Mouse (Mus musculus): ENCODE measurements around the gene Gm20518. TPM values are rescaled to one million over a fixed set of nuclear protein-coding genes. Genes with fewer than 3 reads are reported as not detected.

Gm20518 gene
- polyA plus RNA-seq, 1 experiment from 2014 or later, result 0.29 TPM

DNA sequence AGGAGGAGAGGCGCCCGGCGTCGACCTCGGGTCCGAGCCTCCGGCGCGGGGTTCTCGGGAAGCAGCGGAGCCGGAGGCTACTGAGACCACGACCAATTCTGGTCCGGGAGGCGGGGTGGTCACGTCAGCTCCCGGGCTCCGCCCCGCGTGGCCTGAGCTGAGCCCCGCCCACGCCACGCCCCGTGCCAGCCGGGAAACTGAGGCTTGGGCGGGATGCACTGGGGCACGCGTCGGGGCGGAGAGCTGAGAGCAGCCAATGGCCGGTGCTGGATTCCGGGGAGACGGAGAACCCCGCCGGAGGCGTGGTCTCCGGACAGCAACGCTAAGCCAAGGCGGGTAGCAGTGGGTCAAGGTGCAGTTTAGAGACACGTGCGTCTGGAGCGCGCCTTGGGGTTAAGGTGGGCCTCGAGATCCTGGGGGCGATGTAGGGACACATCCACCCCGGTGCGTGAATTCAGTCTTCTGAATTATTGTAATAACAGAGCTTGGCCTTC, 36.7 kb upstream of the Gm20518 start, which contains the start of gene Slc25a1:
Gene Slc25a1, minus strand, starts transcription at position 133 of the 494 bp plus-strand sequence.
- peak within 1 kb of the TSS; percentile 67 for H3K9ac ChIP-seq
- peaks cover 21% of the 10 kb centered on the region for H3K4me1 ChIP-seq
- peak within 1 kb of the TSS; percentile 86 for H3K4me3 ChIP-seq (replicated peaks)
- under 1% methylated on average over 47 of the region's 47 CpGs for WGBS
- peak within 1 kb of the TSS; percentile 83 for H3K27ac ChIP-seq (replicated peaks)
- peak within 1 kb of the TSS; percentile 96 for H3K4me2 ChIP-seq (replicated peaks)
- peaks cover 18% of the 10 kb centered on the region for H3K36me3 ChIP-seq
- ATAC-seq (ENCODE audit: insufficient number of reproducible peaks, low FRiP score, low TSS enrichment, low read depth), result peak; percentile 73
- no peaks in the 10 kb centered on the region for H3K9me3 ChIP-seq (replicated peaks)
- H3K27me3 ChIP-seq, result no peaks in the 10 kb centered on the region

- H3K9ac ChIP-seq, result peak overlapping the region; percentile 67
- H3K4me3 ChIP-seq (replicated peaks), result peak overlapping the region; percentile 86
- H3K36me3 ChIP-seq, result peaks cover 18% of the 10 kb centered on the region
- H3K4me1 ChIP-seq, result peaks cover 25% of the 10 kb centered on the region
- H3K27me3 ChIP-seq, result no peaks in the 10 kb centered on the region
- no peak; the same call in none of the 2 replicates for ATAC-seq (ENCODE audit: insufficient number of reproducible peaks, low FRiP score, low TSS enrichment, low read depth)
- H3K9me3 ChIP-seq (replicated peaks), result no peaks in the 10 kb centered on the region
- peak overlapping the region; percentile 96 for H3K4me2 ChIP-seq (replicated peaks)
- H3K27ac ChIP-seq (replicated peaks), result peak overlapping the region; percentile 83
- WGBS, result under 1% methylated on average over 72 of the region's 72 CpGs
Observed at GRCm38 (mm10) chr16:17927351-17928082, 36.0 kb upstream of the Gm20518 start.

- peak overlapping the region; percentile 88 for H3K9ac ChIP-seq
- peaks cover 34% of the 10 kb centered on the region for H3K27me3 ChIP-seq
- peak overlapping the region; percentile 89 for H3K27ac ChIP-seq (replicated peaks)
- ATAC-seq (ENCODE audit: insufficient number of reproducible peaks, low FRiP score, low TSS enrichment, low read depth), result no peak
- peaks cover 32% of the 10 kb centered on the region for H3K4me1 ChIP-seq
- H3K4me3 ChIP-seq (replicated peaks), result peak overlapping the region; percentile 79
- H3K36me3 ChIP-seq, result peaks cover 18% of the 10 kb centered on the region
- H3K4me2 ChIP-seq (replicated peaks), result peak overlapping the region; percentile 93
- WGBS, result under 1% methylated on average over 14 of the region's 14 CpGs
- no peaks in the 10 kb centered on the region for H3K9me3 ChIP-seq (replicated peaks)
Observed at GRCm38 (mm10) chr16:17922163-17922538, 30.7 kb upstream of the Gm20518 start.

DNA sequence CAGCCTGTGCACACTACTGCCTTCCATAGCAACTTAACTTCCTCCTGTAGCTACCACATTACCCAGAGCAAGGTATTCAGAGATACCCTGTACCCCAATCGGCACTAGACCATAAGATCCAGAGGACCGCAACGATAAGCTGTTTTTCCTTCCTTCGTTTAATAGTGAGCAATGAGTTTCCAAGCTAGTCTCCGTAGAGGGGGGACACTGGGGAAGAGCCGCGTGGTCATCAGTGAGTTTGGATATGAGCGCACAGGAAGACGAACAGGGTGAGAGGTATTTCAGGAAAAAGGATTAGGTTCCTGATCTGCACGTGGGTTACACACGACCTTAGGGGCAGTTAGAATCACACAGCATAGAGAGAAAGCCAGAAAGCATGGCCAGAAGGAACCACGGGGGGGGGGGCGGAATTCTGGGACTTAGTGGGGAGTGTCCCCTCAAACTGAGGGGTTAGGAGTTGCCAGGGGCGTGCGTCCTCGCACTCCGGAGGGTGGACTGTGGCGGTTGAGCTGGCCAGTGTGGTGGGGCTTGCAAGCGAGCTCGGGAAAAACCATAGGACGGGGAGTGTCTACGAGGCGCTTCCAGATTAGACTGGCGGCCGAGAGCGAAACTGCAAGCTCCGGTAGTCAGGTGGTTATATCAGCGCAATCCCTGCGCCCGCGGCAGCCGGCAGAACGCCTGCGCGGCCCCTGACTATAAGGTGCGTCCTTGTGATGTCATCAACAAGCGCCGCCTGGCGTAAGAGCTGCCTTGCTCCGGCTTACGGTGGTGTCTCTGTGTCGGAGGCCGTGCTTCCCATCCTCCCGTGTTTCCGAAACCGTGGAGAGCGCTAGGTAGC, 30.1 kb upstream of the Gm20518 start:
- peak; percentile 90 for ATAC-seq (ENCODE audit: insufficient number of reproducible peaks, low FRiP score, low TSS enrichment, low read depth)
- 2% methylated on average over 47 of the region's 47 CpGs for WGBS

GRCm38 (mm10) chr16:17920586-17920985, 29.1 kb upstream of the Gm20518 start:
- peaks cover 9% of the 10 kb centered on the region for H3K36me3 ChIP-seq
- H3K27me3 ChIP-seq, result peaks cover 50% of the 10 kb centered on the region
- WGBS, result 12% methylated on average over 20 of the region's 20 CpGs
- ATAC-seq (ENCODE audit: insufficient number of reproducible peaks, low FRiP score, low TSS enrichment, low read depth), result no peak
- H3K4me2 ChIP-seq (replicated peaks), result peak overlapping the region; percentile 93
- H3K4me3 ChIP-seq (replicated peaks), result peak overlapping the region; percentile 79; the same call in 1 of the 2 replicates
- peaks cover 22% of the 10 kb centered on the region for H3K4me1 ChIP-seq
- no peak overlapping the region for H3K27ac ChIP-seq (replicated peaks)
- H3K9ac ChIP-seq, result no peak overlapping the region
- H3K9me3 ChIP-seq (replicated peaks), result no peaks in the 10 kb centered on the region

More for the DNA sequence above, 30.1 kb upstream of the Gm20518 start:
- peaks cover 40% of the 10 kb centered on the region for H3K27me3 ChIP-seq
- peak overlapping the region; percentile 93 for H3K4me2 ChIP-seq (replicated peaks)
- peaks cover 18% of the 10 kb centered on the region for H3K36me3 ChIP-seq
- H3K4me1 ChIP-seq, result peaks cover 25% of the 10 kb centered on the region
- peak overlapping the region; percentile 88 for H3K9ac ChIP-seq
- no peaks in the 10 kb centered on the region for H3K9me3 ChIP-seq (replicated peaks)
- peak overlapping the region; percentile 79 for H3K4me3 ChIP-seq (replicated peaks)
- peak overlapping the region; percentile 89 for H3K27ac ChIP-seq (replicated peaks)

DNA sequence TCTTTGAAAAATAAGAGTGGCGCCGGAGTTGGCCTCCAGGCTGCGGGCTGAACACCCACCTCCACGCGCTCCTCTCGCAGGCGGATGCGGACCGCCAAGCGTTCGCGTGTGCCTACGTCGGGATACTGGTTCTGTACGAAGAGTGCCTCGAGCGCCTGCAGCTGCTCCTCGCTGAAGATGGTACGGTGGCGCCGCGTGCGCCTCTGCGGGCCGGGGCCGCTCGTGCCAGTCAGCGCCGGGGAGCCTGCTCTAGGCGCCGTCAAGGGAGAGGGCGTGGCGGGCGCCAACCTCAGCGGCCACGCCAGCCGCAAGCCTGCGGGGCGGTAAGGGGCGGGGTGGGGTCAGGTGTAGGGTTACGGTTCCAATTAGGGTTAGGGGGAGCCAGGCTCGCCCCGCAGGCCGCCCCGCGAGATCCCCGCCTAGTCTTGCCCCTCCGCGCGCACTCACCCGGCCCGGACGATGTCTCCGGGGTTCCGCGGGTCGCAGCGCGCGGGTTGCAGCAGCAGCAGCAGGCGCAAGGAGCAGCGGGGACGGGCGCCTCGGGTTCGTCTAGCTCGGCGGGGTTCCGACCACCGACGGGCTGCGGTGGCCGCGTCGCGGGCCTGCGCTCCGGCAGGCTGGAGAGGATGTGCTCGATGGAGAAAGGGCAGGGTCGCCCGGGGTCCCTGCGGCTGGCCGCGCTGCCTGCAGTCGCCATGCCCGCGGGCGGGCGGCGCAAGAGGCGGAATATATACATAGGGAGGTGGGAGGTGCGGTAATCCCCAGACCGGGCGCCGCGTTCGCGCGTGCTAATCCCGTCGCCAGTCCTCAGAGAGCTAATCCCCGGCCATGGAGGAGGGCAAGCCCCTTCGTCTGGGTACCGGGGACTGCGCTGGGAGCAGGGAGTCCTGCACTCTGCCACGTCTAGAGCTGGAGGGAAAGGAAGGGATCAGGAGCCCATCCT, 23.1 kb upstream of the Gm20518 start, which contains the start of gene Gsc2:
Gene Gsc2, minus strand, starts transcription at position 753 of the 943 bp plus-strand sequence.
- under 1% methylated on average over 106 of the region's 106 CpGs for whole genome bisulfite sequencing
- Histone ChIP-seq H3K4me1 (peaks cover 22% of the 10 kb centered on the region), H3K9ac (no peak within 1 kb of the TSS; the same call in 1 of the 2 replicates), H3K9me3 (replicated peaks) (no peaks in the 10 kb centered on the region), H3K4me2 (replicated peaks) (peak within 1 kb of the TSS; percentile 79), H3K27me3 (peaks cover 75% of the 10 kb centered on the region), H3K27ac (replicated peaks) (no peak within 1 kb of the TSS), H3K36me3 (no peaks in the 10 kb centered on the region), H3K4me3 (replicated peaks) (peak within 1 kb of the TSS; percentile 43)
- no peak for ATAC-seq (ENCODE audit: insufficient number of reproducible peaks, low FRiP score, low TSS enrichment, low read depth)

- Histone ChIP-seq H3K4me3 (replicated peaks) (peak within 1 kb of the TSS; percentile 68), H3K9ac (peak within 1 kb of the TSS; percentile 68), H3K27ac (replicated peaks) (peak within 1 kb of the TSS; percentile 35; the same call in 1 of the 2 replicates), H3K27me3 (peaks cover 46% of the 10 kb centered on the region), H3K9me3 (replicated peaks) (no peaks in the 10 kb centered on the region), H3K36me3 (peaks cover 33% of the 10 kb centered on the region), H3K4me2 (replicated peaks) (peak within 1 kb of the TSS; percentile 87), H3K4me1 (peaks cover 22% of the 10 kb centered on the region)
- WGBS, result 0% methylated on average over 35 of the region's 35 CpGs
- ATAC-seq (ENCODE audit: insufficient number of reproducible peaks, low FRiP score, low TSS enrichment, low read depth), result peak; percentile 93
Observed at GRCm38 (mm10) chr16:17911052-17911595, 19.7 kb upstream of the Gm20518 start, which contains the start of gene Ess2. Gene Ess2 (minus strand): TSS chr16:17911348.

DNA sequence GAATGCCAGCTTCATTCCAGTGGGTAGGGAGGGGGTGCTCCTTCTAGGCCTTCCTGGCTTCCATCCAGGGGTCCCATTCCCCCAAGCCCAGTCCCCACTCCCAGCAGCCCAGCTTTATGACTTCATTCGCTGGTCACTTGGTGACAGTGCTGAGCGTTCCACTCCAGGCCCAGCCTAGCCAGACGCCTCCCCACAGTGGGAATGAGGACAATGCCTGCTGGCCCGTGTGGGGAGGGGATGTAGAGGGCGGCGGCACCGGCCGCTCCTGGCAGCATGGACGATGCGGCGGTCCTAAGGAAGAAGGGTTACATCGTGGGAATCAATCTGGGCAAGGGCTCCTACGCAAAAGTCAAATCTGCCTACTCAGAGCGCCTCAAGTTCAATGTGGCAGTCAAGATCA, 7.0 kb upstream of the Gm20518 start, which contains the start of the genes Dgcr2 and Tssk2:
Gene Dgcr2, minus strand, starts transcription at position 101 of the 400 bp plus-strand sequence.
Gene Tssk2, plus strand, starts transcription at position 176 of the 400 bp plus-strand sequence.
- 90% methylated on average over 14 of the region's 14 CpGs for whole genome bisulfite sequencing
- Histone ChIP-seq H3K9ac (no peak within 1 kb of the TSS), H3K4me2 (replicated peaks) (no peak within 1 kb of the TSS), H3K4me1 (no peaks in the 10 kb centered on the region), H3K4me3 (replicated peaks) (no peak within 1 kb of the TSS), H3K36me3 (peaks cover 50% of the 10 kb centered on the region), H3K27ac (replicated peaks) (no peak within 1 kb of the TSS), H3K27me3 (no peaks in the 10 kb centered on the region), H3K9me3 (replicated peaks) (no peaks in the 10 kb centered on the region)
- ATAC-seq (ENCODE audit: insufficient number of reproducible peaks, low FRiP score, low TSS enrichment, low read depth), result no peak

- Histone ChIP-seq H3K27ac (replicated peaks) (no peak overlapping the region), H3K36me3 (peaks cover 27% of the 10 kb centered on the region), H3K9ac (no peak overlapping the region), H3K4me3 (replicated peaks) (no peak overlapping the region), H3K9me3 (replicated peaks) (no peaks in the 10 kb centered on the region), H3K4me2 (replicated peaks) (no peak overlapping the region), H3K27me3 (no peaks in the 10 kb centered on the region), H3K4me1 (peaks cover 11% of the 10 kb centered on the region)
- ATAC-seq (ENCODE audit: insufficient number of reproducible peaks, low FRiP score, low TSS enrichment, low read depth), result no peak
Observed at GRCm38 (mm10) chr16:17896091-17896490, 4.6 kb upstream of the Gm20518 start.

GRCm38 (mm10) chr16:17893923-17894322, 2.5 kb upstream of the Gm20518 start, which contains the start of gene Tssk1:
Gene Tssk1 (plus strand): TSS chr16:17894223.
- Histone ChIP-seq H3K4me3 (replicated peaks) (no peak within 1 kb of the TSS), H3K9me3 (replicated peaks) (no peaks in the 10 kb centered on the region), H3K27me3 (no peaks in the 10 kb centered on the region), H3K4me1 (peaks cover 24% of the 10 kb centered on the region), H3K36me3 (0 out of 2 replicates have a peak, but pooled peaks cover 8% of the 10 kb centered on the region), H3K9ac (no peak within 1 kb of the TSS), H3K4me2 (replicated peaks) (no peak within 1 kb of the TSS), H3K27ac (replicated peaks) (no peak within 1 kb of the TSS)
- 70% methylated on average over 2 of the region's 2 CpGs for WGBS
- ATAC-seq (ENCODE audit: insufficient number of reproducible peaks, low FRiP score, low TSS enrichment, low read depth), result no peak
